Mouse (Mus musculus): ENCODE measurements around the gene Olfr1256.

The Olfr1256 gene

DNA sequence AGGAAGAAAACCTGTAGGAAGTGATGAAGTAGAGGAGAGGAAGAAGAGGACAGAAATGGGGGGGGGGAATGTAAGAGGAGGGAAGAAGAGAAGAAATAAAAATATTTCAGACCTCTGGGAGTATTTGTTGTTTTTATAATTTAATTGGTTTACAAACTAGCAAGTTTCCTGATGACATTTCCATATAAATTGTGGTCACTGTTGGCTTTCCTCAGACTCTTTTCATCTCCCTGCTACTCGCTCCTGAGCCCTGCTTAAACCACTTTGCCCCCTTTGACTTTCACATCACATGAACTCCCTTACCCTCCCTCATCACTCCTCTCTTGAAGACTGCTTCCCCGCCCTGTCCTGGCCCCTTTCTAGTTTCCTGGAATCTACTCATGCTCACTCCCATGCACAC lies at the start of gene Olfr1256:
TSS of gene Olfr1256 (minus strand) at position 101 of the 400 bp plus-strand sequence.
- DNase-seq (ENCODE audit: extremely low read depth, low read depth, low spot score): no peak

DNA sequence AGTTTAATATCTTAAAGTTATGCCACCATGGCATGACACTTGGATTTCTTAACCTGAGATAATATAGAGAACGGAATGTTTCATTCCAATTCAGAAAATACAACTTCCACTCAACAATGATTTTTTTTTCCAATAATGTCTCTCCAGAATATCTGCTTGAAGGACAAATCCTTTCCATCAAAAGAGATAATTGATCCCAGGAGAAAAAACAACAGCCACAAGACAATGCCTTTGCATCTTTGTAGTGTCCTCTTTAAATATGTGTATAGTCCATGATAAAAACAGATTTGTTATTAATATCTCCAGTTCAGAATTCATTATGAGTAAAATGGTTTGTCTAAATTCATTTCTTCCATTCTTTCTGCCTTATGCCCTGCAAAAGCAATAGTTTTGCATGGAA lies 36.8 kb upstream of the Olfr1256 start, which contains the start of gene Olfr1257:
TSS of gene Olfr1257 (plus strand) at position 301 of the 400 bp plus-strand sequence.
- no peak for DNase-seq (ENCODE audit: extremely low read depth, low read depth, low spot score)

DNA sequence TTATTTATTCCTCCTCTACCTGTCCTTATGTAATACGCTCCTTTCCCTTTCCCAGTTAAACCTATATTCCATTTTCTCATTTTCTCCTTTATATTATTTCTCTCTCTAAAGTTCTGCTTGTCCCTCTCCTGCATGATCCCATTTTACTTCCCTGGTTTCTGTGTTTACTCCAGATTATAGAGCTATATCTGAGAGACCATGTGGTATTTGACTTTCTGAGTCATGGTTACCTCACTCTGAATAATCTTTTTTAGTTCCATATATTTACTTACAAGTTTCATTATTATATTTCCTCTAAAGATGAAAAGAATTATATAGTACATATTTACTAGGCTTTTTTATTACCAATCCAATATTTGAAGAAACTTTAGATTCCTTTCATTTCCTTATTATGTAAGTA lies 7.9 kb upstream of the Olfr1256 start:
- no peak for DNase-seq (ENCODE audit: extremely low read depth, low read depth, low spot score)

DNA sequence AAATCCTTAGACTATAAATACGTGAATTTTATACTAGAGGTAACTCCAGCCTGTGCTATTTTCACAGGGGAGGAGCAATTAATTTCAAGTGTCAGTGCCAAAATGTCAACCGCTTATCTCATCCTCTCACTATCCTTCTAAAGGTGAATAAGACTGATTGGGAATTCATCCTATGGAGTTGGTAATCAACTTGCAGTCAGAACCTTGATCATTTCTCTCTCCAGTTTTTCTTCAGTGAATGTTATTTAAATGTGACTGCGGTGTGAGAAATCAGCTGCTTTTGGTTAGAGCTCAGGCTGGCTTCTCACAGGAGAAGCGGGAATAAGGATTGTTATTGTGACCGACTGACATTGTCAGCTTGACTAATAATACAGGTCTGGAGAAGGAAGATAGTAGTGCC lies 6.8 kb upstream of the Olfr1256 start, which contains the start of gene Olfr48:
TSS of gene Olfr48 (minus strand) at position 101 of the 400 bp plus-strand sequence.
- DNase-seq (ENCODE audit: extremely low read depth, low read depth, low spot score): no peak

DNA sequence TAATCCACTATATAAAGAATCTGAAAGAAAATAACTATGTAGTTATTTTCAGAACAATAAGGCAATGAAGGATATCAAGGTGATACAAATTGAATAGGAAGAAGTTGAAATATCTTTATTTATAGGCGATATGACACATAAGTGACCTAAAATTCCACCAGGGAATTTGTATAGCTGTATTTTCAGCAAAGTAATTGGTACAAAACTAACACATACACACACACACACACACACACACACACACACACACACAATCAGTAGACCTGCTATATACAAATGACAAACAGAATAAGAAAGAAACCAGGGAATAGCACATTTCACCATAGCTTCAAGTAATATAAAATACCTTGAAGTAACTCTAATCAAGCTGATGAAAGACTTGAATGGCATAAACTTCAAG lies 21.1 kb downstream of the Olfr1256 start:
- no peak for DNase-seq (ENCODE audit: extremely low read depth, low read depth, low spot score)

DNA sequence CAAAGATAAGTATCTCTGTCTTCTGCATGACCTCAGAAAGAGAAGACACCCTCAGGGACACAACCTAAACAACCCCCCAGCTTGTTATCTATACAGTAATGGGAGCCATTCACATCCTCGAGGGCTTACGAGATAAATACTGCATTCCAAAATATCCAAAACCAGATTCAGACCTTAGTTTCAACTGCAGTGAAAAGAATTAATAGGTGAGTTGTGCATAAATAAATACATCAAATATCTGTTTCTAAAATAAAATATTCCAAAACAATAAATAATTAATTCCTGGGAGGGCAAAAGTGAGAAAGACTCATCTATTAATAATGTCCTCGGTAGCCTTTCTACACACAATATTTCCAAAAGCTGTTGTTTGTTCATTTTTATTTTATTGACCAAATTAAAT lies 29.6 kb downstream of the Olfr1256 start, which contains the start of gene Olfr1255:
TSS of gene Olfr1255 (plus strand) at position 301 of the 400 bp plus-strand sequence.
- DNase-seq (ENCODE audit: extremely low read depth, low read depth, low spot score): no peak

DNA sequence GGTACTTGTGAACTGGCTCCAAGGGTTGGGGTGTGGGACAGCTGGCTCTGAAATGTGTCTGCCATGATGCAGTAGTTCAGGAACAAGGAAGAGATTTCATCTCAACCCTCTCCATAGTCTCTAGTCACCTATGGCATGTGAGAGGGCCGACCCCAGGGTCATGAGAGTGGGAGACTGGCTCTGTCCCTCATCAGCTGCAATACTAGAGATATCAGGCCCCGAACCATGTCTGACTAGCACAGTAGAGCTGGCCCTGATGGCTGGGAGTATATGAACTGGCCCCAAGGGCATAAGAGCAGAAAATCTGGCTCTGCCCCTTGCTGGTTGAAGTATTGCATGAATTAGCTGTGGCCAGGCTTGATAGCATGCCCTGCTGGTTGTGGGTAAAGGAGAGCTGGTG lies 30.6 kb downstream of the Olfr1256 start:
- no peak for DNase-seq (ENCODE audit: extremely low read depth, low read depth, low spot score)

DNA sequence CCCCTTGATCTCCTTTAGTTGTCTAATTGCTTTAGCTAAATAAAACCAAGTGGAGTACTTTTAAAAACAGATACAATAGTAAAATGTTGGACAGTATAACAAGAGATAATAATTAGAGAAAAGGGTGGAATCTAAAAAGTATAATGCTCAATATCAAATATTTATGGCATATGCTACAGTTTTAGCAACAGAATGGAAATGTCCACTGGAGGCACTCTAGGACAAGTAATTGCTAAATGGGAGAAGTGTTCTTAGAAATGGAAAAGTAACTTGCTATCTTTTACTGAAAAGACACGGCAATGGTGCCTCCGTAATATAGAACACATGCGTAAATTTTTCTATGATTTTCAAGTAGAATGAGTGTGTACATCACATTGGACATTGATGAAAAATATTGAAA lies 41.8 kb downstream of the Olfr1256 start:
- no peak for DNase-seq (ENCODE audit: extremely low read depth, low read depth, low spot score)

DNA sequence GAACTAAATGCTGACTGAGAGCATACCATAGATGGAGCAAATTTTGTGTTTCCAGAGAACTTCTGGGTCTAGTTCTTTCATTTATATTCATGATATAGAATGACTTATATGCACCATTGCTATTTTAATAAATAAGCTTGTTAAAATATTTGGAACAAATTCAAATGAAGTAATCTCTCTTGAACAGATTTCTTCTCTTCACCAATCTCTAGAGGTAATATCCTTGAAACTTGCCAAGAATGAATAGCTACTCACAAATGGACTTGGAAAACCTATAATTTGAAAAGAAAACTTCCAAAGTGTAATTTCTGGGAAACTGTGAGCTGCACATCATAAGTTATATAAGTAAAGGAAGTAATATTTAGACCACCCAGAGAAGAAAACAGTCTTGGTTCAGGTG lies 47.8 kb downstream of the Olfr1256 start, which contains the start of gene Olfr1254:
TSS of gene Olfr1254 (minus strand) at position 101 of the 400 bp plus-strand sequence.
- no peak for DNase-seq (ENCODE audit: extremely low read depth, low read depth, low spot score)

Measured in fat pad, adult 2 months (tissue).